Mouse (Mus musculus) thymus, adult 2 months (tissue): Measurements from ENCODE around the gene Gm17409.

Experiments
- CTCF ChIP-seq: fragments of 200-500 bp; IDR thresholded peaks from 2 replicates; pipeline ENCODE4 v1.5.1; 2012; ENCODE audit warnings: mild to moderate bottlenecking, control low read depth, low read length, moderate library complexity, borderline replicate concordance; ENCODE audit not compliant: control insufficient read depth, poor library complexity, insufficient read depth; ENCODE audit errors: extremely low read depth
- POLR2A ChIP-seq: fragments of 200-500 bp; IDR thresholded peaks from 2 replicates; pipeline ENCODE4 v1.6.1; 2012; ENCODE audit warnings: mild to moderate bottlenecking, low read length, control low read depth, moderate library complexity; ENCODE audit not compliant: control insufficient read depth, poor library complexity, insufficient read depth; ENCODE audit errors: extremely low read depth

- no peak for TF ChIP-seq POLR2A
- no peak for TF ChIP-seq CTCF
These were observed 24.0 kb downstream of the Gm17409 start for GRCm38 (mm10) chr2:58493685-58494635.
